Mouse (Mus musculus): Measurements from ENCODE around the gene Gm5152. TPM values are rescaled to one million over a fixed set of nuclear protein-coding genes. Genes with fewer than 3 reads are reported as not detected.
"Not testable (repeated sequence)": the region's sequence is repeated elsewhere in the genome, so short reads cannot be mapped to it uniquely, and the experiment has no call there.

Gene Gm5152
- not detected in 2 replicates for total RNA-seq (2014; rRNA removed)
- not detected in 2 replicates for polyA plus RNA-seq (2015; fragmentation: Nextera tagmentation; extraction: Ambion mirVana)

DNA sequence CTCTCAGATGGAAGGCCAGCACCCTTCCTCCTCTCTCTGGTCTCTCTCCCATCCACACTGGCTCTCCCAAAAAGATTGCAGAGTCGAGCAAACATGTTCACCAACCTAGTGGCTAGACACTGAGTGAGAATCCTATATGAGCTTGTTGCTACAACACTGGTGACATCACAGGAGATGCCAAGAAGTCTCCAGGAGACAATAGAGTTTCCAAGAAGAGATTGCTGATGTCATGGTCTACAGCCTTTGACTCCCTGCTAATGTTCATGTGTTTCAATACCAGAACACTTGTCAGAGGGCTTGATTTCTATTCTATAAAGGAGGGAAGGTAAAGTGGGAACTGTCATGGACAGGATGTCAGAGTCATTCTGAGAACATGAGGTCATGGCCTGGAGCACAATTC lies at the start of gene Gm5152:
TSS of gene Gm5152 (minus strand) at position 101 of the 400 bp plus-strand sequence.
- no CpG with 5 or more reads among the region's 1 CpGs for WGBS

DNA sequence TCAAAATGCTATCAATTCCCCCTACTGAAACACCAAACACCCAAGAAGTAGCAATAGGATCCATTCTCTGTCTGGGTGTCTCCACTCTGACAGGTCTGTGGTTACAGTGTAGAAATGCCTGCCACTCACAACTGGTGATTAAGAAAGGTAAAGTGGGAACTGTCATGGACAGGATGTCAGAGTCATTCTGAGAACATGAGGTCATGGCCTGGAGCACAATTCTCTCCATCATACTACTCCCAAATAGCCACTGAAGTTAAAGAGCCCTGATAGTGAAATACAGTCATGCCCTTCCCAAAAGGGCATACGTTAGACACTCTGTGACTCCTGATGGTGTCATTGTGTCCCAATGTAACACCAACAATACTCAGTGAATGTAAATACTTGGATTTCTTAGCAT lies 8.4 kb upstream of the Gm5152 start:
- H3K9ac ChIP-seq (replicated peaks; ENCODE audit: low read length, poor library complexity, severe bottlenecking); H3K4me2 ChIP-seq (ENCODE audit: low read depth, low read length, poor library complexity, severe bottlenecking); H3K4me3 ChIP-seq (ENCODE audit: low read depth, low read length); DNase-seq (ENCODE audit: low spot score); H3K27me3 ChIP-seq (ENCODE audit: insufficient read depth, low read length); ATAC-seq (ENCODE audit: low FRiP score); H3K27ac ChIP-seq (ENCODE audit: low read depth, low read length); H3K36me3 ChIP-seq (ENCODE audit: insufficient read depth, low read length); H3K9me3 ChIP-seq (ENCODE audit: low read length); H3K4me1 ChIP-seq (ENCODE audit: insufficient read depth, low read length): not testable (repeated sequence)
- WGBS, result 90% methylated on average over 1 of the region's 1 CpGs

More for the DNA sequence above, at the start of gene Gm5152:
- not testable (repeated sequence) for H3K9ac ChIP-seq (replicated peaks; ENCODE audit: low read length, poor library complexity, severe bottlenecking); H3K4me1 ChIP-seq (ENCODE audit: insufficient read depth, low read length); DNase-seq (ENCODE audit: low spot score); H3K36me3 ChIP-seq (ENCODE audit: insufficient read depth, low read length); H3K4me2 ChIP-seq (ENCODE audit: low read depth, low read length, poor library complexity, severe bottlenecking); ATAC-seq (ENCODE audit: low FRiP score); H3K4me3 ChIP-seq (ENCODE audit: low read depth, low read length); H3K9me3 ChIP-seq (ENCODE audit: low read length); H3K27me3 ChIP-seq (ENCODE audit: insufficient read depth, low read length); H3K27ac ChIP-seq (ENCODE audit: low read depth, low read length)

DNA sequence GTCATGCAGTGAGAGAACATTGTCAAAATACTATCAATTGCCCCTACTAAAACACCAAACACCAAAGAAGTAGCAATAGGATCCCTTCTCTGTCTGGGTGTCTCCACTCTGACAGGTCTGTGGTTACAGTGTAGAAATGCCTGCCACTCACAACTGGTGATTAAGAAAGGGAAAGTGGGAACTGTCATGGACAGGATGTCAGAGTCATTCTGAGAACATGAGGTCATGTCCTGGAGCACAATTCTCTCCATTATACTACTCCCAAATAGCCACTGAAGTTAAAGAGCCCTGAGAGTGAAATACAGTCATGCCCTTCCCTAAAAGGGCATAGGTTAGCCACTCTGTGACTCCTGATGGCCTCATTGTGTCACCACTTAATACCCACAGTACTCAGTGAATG lies 556 bp downstream of the Gm5152 start:
- H3K27me3 ChIP-seq (ENCODE audit: insufficient read depth, low read length); H3K4me1 ChIP-seq (ENCODE audit: insufficient read depth, low read length); H3K9ac ChIP-seq (replicated peaks; ENCODE audit: low read length, poor library complexity, severe bottlenecking); H3K36me3 ChIP-seq (ENCODE audit: insufficient read depth, low read length); H3K4me3 ChIP-seq (ENCODE audit: low read depth, low read length); DNase-seq (ENCODE audit: low spot score); ATAC-seq (ENCODE audit: low FRiP score); H3K27ac ChIP-seq (ENCODE audit: low read depth, low read length); H3K4me2 ChIP-seq (ENCODE audit: low read depth, low read length, poor library complexity, severe bottlenecking); H3K9me3 ChIP-seq (ENCODE audit: low read length): not testable (repeated sequence)

DNA sequence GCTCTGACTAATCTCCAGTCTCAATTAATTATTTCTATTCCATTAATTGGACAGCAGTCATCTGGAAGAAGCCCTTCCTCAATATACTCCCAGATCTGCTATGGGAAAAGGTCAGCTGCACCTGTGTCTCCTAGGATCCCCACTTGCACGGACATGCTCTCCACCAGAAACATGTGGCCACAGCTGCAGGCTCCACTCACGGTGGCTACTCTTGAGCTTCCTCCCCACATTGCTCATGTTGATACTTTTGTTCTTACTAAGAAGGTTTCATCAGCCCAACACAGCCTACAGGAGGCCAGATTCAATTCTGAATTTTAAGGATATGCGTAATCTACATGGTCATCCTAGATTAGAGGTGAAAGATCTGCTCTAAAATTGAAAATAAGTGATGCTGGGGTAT lies 5.9 kb downstream of the Gm5152 start:
- H3K4me1 ChIP-seq (ENCODE audit: insufficient read depth, low read length); H3K9ac ChIP-seq (replicated peaks; ENCODE audit: low read length, poor library complexity, severe bottlenecking); ATAC-seq (ENCODE audit: low FRiP score); H3K9me3 ChIP-seq (ENCODE audit: low read length); H3K36me3 ChIP-seq (ENCODE audit: insufficient read depth, low read length); H3K4me2 ChIP-seq (ENCODE audit: low read depth, low read length, poor library complexity, severe bottlenecking); H3K4me3 ChIP-seq (ENCODE audit: low read depth, low read length); DNase-seq (ENCODE audit: low spot score); H3K27me3 ChIP-seq (ENCODE audit: insufficient read depth, low read length); H3K27ac ChIP-seq (ENCODE audit: low read depth, low read length): not testable (repeated sequence)
- 88% methylated on average over 3 of the region's 3 CpGs for WGBS

DNA sequence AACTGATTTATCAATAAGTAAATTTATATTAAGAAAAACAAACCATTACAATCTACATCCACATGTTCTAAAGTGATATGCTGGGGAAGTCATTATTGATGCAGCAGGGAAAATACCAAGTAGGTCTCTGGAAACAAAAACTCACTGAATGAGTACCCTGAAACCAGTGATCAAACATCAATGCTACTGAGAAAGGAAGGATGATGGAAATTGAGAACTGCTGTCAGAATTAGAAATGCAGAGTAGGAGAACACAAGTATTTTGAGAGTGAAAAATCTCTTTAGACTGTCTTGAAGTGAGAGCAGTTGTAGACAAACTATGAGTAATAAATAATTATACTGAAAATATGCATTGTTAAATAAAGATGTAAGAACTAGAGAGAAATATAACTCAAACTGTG lies 26.0 kb downstream of the Gm5152 start:
- no peak overlapping the region for H3K9ac ChIP-seq (replicated peaks; ENCODE audit: low read length, poor library complexity, severe bottlenecking)
- no peaks in the 10 kb centered on the region for H3K9me3 ChIP-seq (ENCODE audit: low read length)
- TF ChIP-seq CTCF (IDR thresholded peaks at IDR 0.05), result no peak
- no peak overlapping the region for H3K4me2 ChIP-seq (ENCODE audit: low read depth, low read length, poor library complexity, severe bottlenecking)
- no peak for DNase-seq (ENCODE audit: low spot score)
- H3K27me3 ChIP-seq (ENCODE audit: insufficient read depth, low read length), result no peaks in the 10 kb centered on the region
- H3K27ac ChIP-seq (ENCODE audit: low read depth, low read length), result no peak overlapping the region
- H3K4me1 ChIP-seq (ENCODE audit: insufficient read depth, low read length), result no peaks in the 10 kb centered on the region
- no peak overlapping the region for H3K4me3 ChIP-seq (ENCODE audit: low read depth, low read length)
- H3K36me3 ChIP-seq (ENCODE audit: insufficient read depth, low read length), result no peaks in the 10 kb centered on the region
- ATAC-seq (ENCODE audit: low FRiP score), result no peak

DNA sequence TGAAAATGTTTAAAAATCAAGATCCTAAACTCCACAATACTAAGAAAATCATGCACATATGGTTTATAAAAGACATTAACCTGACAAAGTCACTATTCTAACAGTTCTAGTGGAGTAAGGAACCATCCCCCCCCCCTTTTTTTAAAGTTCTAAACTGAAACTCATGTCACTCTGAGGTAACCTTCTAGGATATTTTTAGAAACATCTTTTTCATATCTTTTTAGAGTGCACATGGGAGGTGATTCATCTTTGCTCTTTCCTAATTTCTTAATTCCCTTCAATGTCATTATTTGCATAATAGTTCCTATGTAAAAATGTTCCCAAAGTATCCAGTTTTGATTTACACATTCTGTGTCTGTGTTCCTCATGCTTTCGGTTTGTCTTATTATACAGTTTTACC lies 43.3 kb downstream of the Gm5152 start:
- no peaks in the 10 kb centered on the region for H3K4me1 ChIP-seq (ENCODE audit: insufficient read depth, low read length)
- 89% methylated on average over 1 of the region's 1 CpGs for WGBS

DNA sequence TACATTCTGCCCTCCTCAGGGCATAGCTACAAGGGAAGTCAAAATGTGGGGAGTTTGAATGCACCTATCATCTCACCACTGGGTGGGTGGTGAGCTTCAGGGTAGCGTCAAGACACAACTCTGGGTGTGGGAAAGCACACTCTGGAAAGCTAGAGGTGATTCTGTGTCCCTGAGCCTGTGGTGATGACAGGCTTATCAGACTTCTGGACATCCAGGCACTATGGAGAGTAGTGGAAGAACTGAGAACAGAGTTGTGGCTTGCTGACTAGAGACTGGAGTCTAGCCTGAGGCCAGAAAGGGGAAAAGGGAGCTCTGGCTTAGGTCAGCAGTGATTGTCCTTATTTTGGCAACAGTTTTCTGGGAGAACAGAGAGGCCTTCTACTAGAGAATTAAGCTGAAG lies 49.4 kb downstream of the Gm5152 start:
- Histone ChIP-seq H3K9me3 (ENCODE audit: low read length) (no peaks in the 10 kb centered on the region), H3K36me3 (ENCODE audit: insufficient read depth, low read length) (no peaks in the 10 kb centered on the region), H3K4me2 (ENCODE audit: low read depth, low read length, poor library complexity, severe bottlenecking) (no peak overlapping the region), H3K9ac (replicated peaks; ENCODE audit: low read length, poor library complexity, severe bottlenecking) (no peak overlapping the region), H3K27ac (ENCODE audit: low read depth, low read length) (no peak overlapping the region), H3K4me1 (ENCODE audit: insufficient read depth, low read length) (no peaks in the 10 kb centered on the region), H3K4me3 (ENCODE audit: low read depth, low read length) (no peak overlapping the region), H3K27me3 (ENCODE audit: insufficient read depth, low read length) (no peaks in the 10 kb centered on the region)
- ATAC-seq (ENCODE audit: low FRiP score) (no peak), DNase-seq (ENCODE audit: low spot score) (no peak)
- WGBS, result 77% methylated on average over 1 of the region's 1 CpGs
- no peak for TF ChIP-seq CTCF (IDR thresholded peaks at IDR 0.05)

More for the DNA sequence above, 43.3 kb downstream of the Gm5152 start:
- ATAC-seq (ENCODE audit: low FRiP score) (no peak), DNase-seq (ENCODE audit: low spot score) (no peak)
- Histone ChIP-seq H3K4me2 (ENCODE audit: low read depth, low read length, poor library complexity, severe bottlenecking) (no peak overlapping the region), H3K27me3 (ENCODE audit: insufficient read depth, low read length) (no peaks in the 10 kb centered on the region), H3K4me3 (ENCODE audit: low read depth, low read length) (no peak overlapping the region), H3K36me3 (ENCODE audit: insufficient read depth, low read length) (no peaks in the 10 kb centered on the region), H3K9me3 (ENCODE audit: low read length) (no peaks in the 10 kb centered on the region), H3K9ac (replicated peaks; ENCODE audit: low read length, poor library complexity, severe bottlenecking) (no peak overlapping the region), H3K27ac (ENCODE audit: low read depth, low read length) (no peak overlapping the region)
- TF ChIP-seq CTCF (IDR thresholded peaks at IDR 0.05), result no peak
